16 mouse cellular contexts compared by ENCODE assay signal in genomic region chr1:73045948-73046685, GRCm38 (mm10). TPM values are rescaled to one million over a fixed set of nuclear protein-coding genes. Genes with fewer than 3 reads are reported as not detected.
DNase-seq lines count a peak whose midpoint lies in the region; ATAC-seq and TF ChIP-seq lines count a peak whose summit lies in the region.
"Had no signal": no experiment of that assay in that cellular context is flagged by ENCODE, and none has a peak within 500 bp of the region (broad histone marks: within the 10 kb centered on the region; RNA-seq: fewer than 3 reads in every experiment).

No protein-coding gene starts in this region.

- H3K4me3 ChIP-seq in kidney, postnatal 0 days (replicated peaks; ENCODE audit: low read depth, low read length), result no peak overlapping the region
- no peak overlapping the region for H3K4me3 ChIP-seq in kidney, embryonic 16.5 days (ENCODE audit: low read length)
- H3K4me3 ChIP-seq: forebrain, embryonic 15.5 days; hindbrain, embryonic 15.5 days; midbrain, embryonic 12.5 days had no signal

- H3K27ac ChIP-seq in kidney, postnatal 0 days, result no peak overlapping the region
- H3K27ac ChIP-seq in kidney, embryonic 16.5 days (ENCODE audit: low read length), result no peak overlapping the region
- H3K27ac ChIP-seq: forebrain, embryonic 15.5 days; hindbrain, embryonic 15.5 days; midbrain, embryonic 12.5 days had no signal

- no peak for TF ChIP-seq CTCF in kidney, postnatal 0 days (IDR thresholded peaks at IDR 0.05; ENCODE audit: low read depth)

- no peak overlapping the region for H3K4me2 ChIP-seq in kidney, postnatal 0 days (ENCODE audit: low read length)
- no peak overlapping the region for H3K4me2 ChIP-seq in kidney, embryonic 16.5 days (replicated peaks; ENCODE audit: low read depth, low read length)
- H3K4me2 ChIP-seq: forebrain, embryonic 15.5 days; hindbrain, embryonic 15.5 days; midbrain, embryonic 12.5 days had no signal

- 24% methylated on average over 9 of the region's 9 CpGs for WGBS in kidney, postnatal 0 days
- WGBS in kidney, embryonic 16.5 days, result 20% methylated on average over 9 of the region's 9 CpGs

- no peaks in the 10 kb centered on the region for H3K9me3 ChIP-seq in kidney, postnatal 0 days (replicated peaks; ENCODE audit: low read length)
- H3K9me3 ChIP-seq in kidney, embryonic 16.5 days (ENCODE audit: low read length), result no peaks in the 10 kb centered on the region
- H3K9me3 ChIP-seq: forebrain, embryonic 15.5 days; G1E; hindbrain, embryonic 15.5 days; midbrain, embryonic 12.5 days had no signal

- no peak for DNase-seq in frontal cortex, postnatal 14 days (ENCODE audit: low spot score in 2 of 2)
- DNase-seq in kidney, postnatal 0 days (ENCODE audit: low spot score), result peak; percentile 65
- DNase-seq in kidney, postnatal 25 days, result no peak
- peak; percentile 65 for DNase-seq in gastrocnemius, postnatal 25 days
- DNase-seq in retina, embryonic 14.5 days (ENCODE audit: low spot score), result peak; percentile 43
- DNase-seq in thymus, postnatal 4 days, result no peak

- no peaks in the 10 kb centered on the region for H3K27me3 ChIP-seq in kidney, postnatal 0 days (ENCODE audit: insufficient read depth, low read length)
- H3K27me3 ChIP-seq in kidney, embryonic 16.5 days (ENCODE audit: insufficient read depth, low read length), result no peaks in the 10 kb centered on the region
- H3K27me3 ChIP-seq: forebrain, embryonic 15.5 days; hindbrain, embryonic 15.5 days; midbrain, embryonic 12.5 days had no signal

- H3K36me3 ChIP-seq in kidney, postnatal 0 days (ENCODE audit: insufficient read depth, low read length), result no peaks in the 10 kb centered on the region
- no peaks in the 10 kb centered on the region for H3K36me3 ChIP-seq in kidney, embryonic 16.5 days (ENCODE audit: insufficient read depth, low read length)
- H3K36me3 ChIP-seq: forebrain, embryonic 15.5 days; G1E; hindbrain, embryonic 15.5 days; midbrain, embryonic 12.5 days had no signal

- peak; percentile 55; the same call in 1 of the 2 replicates for ATAC-seq in frontal cortex, adult (ENCODE audit: low TSS enrichment)
- no peak for ATAC-seq in kidney, postnatal 0 days (replicated peaks; ENCODE audit: low FRiP score, low read depth)
- no peak for ATAC-seq in kidney, embryonic 16.5 days (ENCODE audit: low FRiP score, low TSS enrichment)
- ATAC-seq: forebrain, embryonic 15.5 days had no signal

- H3K4me1 ChIP-seq in kidney, postnatal 0 days (replicated peaks; ENCODE audit: insufficient read depth, low read length), result no peaks in the 10 kb centered on the region
- H3K4me1 ChIP-seq in kidney, embryonic 16.5 days (ENCODE audit: insufficient read depth, low read length), result no peaks in the 10 kb centered on the region
- H3K4me1 ChIP-seq: forebrain, embryonic 15.5 days; hindbrain, embryonic 15.5 days had no signal

- H3K9ac ChIP-seq in kidney, postnatal 0 days (ENCODE audit: low read depth, low read length), result no peak overlapping the region
- no peak overlapping the region for H3K9ac ChIP-seq in kidney, embryonic 16.5 days (replicated peaks; ENCODE audit: low read length)
- H3K9ac ChIP-seq: forebrain, embryonic 15.5 days; hindbrain, embryonic 15.5 days; midbrain, embryonic 12.5 days had no signal

RNA-seq across cellular contexts. Expression of gene Tnp1, which starts 30.4 kb away (rescaled TPM):
- polyA plus RNA-seq in kidney, postnatal 0 days (2015; fragmentation: Nextera tagmentation; extraction: Ambion mirVana), result not detected in 2 replicates
- not detected for total RNA-seq in gastrocnemius, postnatal 25 days (2021)
- not detected in 2 replicates for polyA plus RNA-seq in kidney, embryonic 16.5 days (2015; fragmentation: Nextera tagmentation; extraction: Ambion mirVana)
- total RNA-seq: G1E; layer of hippocampus, postnatal 25 days had no signal
- polyA plus RNA-seq: cortical plate, adult 2 months; forebrain, embryonic 15.5 days; G1E; hindbrain, embryonic 15.5 days; liver, embryonic 16.5 days; midbrain, embryonic 12.5 days; urinary bladder, adult 2 months had no signal

Comparison
In these comparisons a context has a peak if more than half of its experiments do, and no peak if none do; other contexts are left out.
1. DNase-seq: peak in kidney, postnatal 0 days (single experiment), gastrocnemius, postnatal 25 days (single experiment) and retina, embryonic 14.5 days (single experiment); none in frontal cortex, postnatal 14 days (0 of 2), kidney, postnatal 25 days (0 of 2) and thymus, postnatal 4 days (single experiment).